Mouse (Mus musculus): Measurements from ENCODE around the gene Trim72.
"Not testable (repeated sequence)": the region's sequence is repeated elsewhere in the genome, so short reads cannot be mapped to it uniquely, and the experiment has no call there.

The Trim72 gene

GRCm38 (mm10) chr7:128009715-128010340 lies 6.1 kb downstream of the Trim72 start:
- DNase-seq, result peak; percentile 15

DNA sequence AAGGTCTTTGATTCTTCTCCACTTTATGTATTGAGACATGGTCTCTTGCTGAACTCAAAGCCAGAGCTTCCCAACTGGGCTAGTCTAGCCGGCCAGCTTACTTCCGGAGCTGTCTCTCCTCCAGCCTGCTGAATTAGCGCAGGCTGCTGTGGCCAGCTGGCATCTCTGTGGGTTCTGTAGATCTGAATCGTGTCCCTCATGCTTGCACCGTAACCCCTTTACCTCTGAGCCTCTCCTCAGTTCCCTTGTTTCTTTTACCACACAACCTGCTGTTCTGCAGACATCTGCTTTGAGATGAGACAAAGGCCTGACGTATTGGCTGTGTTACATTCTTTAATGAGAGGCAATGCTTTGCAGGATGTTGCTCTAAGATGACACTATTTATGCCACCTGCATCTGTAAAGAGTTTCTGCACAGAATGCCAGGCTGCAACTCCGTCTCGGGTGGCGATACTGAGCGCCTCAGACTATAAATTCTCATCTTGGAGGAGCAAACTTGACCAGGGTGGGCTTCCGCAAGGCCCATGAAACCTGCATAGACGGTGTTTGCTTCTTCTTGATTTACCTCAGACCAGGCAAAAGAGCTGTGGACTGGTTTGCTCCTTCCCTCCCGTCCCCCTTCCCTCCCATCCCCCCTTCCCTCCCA lies 8.5 kb downstream of the Trim72 start:
- no peak for DNase-seq

- no peak for DNase-seq
These were observed 9.4 kb downstream of the Trim72 start for GRCm38 (mm10) chr7:128013116-128013515.

DNA sequence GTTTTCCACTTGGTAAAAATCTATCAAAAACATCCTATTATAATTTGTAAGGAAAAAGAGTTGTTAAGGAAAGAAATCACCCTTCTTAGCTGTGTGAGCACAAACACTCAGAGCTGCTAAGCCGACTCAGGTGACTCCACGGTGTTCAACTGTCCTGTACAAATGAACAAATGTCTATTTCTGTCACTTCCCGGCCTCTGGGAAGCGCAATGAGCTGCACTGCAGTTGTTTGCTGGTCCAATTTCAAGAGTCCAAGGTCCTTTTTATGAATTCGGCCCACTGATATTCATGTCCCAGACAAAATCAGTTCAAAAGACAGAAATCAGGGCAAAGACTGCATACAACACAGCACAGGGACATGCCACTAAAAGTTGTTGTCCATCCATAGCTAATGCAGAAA lies 12.4 kb downstream of the Trim72 start:
- DNase-seq, result not testable (repeated sequence)

DNA sequence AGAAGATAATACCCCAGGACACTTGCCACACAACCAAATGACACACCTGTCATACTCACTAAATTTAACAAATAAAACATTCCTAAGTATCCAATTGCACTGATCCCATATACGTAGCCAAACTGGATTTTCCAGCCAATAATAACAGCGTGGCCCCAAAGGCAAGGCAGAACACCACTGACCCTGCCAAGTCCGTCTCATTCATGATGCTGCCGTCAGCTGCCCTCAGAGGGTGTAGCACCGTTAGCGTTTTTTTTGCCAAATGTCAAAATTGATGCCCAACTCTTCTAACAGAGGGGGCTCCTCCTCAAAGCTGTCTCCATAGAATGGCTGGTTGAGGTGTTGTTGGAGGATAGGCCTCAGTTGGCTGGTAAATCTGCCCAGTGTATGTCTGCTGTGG lies 12.9 kb downstream of the Trim72 start:
- DNase-seq, result no peak

DNA sequence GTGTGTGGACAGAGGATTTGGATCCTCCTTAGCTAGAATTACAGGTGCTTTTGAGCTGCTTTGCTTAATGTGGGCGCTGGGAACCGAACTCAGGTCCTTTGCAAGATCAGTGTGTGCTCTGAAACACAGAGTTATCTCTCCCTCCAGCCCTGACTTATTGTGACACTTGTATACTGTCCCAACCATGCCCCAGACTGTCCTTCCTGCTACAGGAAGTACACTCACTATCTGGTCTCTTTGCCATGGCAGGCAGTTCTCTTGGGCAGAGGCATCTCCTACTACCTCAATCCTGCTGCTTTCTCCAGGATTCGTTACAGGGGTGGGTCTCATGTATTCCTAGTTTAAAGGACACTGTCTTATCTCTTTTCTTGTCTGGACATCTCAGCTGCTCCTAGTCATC lies 14.5 kb downstream of the Trim72 start:
- no peak for DNase-seq

DNA sequence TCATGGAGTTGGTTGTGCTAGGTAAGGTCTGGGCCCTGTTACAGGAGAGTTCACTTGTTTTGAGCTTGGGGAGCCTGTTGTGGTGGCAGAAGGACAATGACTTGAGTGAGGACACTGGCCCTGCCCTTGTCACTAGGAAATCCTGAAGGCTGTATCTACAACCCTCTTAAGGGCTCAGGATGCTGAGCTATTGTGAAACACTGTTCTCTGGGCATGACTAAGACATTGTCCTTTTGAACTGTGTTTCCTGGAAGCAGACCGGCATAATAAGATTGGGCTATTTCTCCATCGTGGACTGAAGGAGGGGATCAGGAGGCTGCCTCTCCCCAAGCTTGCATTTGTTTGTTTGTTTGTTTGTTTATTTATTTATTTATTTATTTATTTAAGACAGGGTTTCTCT lies 15.4 kb downstream of the Trim72 start:
- DNase-seq, result no peak

DNA sequence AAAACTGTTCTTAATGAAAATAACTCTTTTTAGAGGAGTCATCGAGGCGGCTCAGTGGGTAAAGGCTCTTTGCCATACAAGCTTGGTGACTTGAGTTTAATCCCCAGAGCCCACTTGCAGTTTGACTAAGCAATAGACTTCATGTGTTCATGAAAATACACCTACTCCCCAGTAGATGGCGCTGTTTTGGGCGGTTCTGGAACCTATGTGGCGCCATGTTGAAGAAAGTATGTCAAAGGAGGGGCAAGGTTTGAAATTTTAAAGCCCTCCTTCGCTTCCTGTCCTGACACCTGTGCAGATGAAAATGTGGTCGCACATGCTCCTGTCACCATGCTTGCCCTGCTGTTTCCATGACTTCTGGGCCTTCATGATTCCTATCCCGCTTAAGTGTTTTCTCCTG lies 19.2 kb downstream of the Trim72 start:
- no peak for DNase-seq

- DNase-seq, result no peak
These were observed 19.8 kb downstream of the Trim72 start for GRCm38 (mm10) chr7:128023565-128023964.

DNA sequence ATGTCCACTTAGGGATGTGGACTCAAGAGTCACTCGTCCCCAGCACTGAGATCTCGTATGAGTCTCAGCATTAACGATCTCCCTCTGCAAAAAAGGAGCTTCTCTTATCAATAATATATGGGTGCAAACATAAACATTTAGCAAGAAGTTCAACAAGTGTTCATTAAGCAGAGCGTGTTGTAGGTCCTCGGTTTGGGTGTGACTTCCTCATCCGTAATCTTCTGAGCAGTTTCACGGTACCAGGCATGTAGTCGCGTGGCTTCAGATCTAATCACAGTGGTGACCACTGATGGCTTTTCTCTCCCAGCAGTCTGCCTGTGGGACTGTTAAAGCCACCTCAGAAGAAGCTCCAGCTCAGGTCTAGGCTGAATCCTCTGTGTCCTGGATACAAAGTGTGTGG lies 20.6 kb downstream of the Trim72 start:
- DNase-seq, result no peak

- no peak for DNase-seq
These were observed 21.2 kb downstream of the Trim72 start for GRCm38 (mm10) chr7:128024932-128025331.

DNA sequence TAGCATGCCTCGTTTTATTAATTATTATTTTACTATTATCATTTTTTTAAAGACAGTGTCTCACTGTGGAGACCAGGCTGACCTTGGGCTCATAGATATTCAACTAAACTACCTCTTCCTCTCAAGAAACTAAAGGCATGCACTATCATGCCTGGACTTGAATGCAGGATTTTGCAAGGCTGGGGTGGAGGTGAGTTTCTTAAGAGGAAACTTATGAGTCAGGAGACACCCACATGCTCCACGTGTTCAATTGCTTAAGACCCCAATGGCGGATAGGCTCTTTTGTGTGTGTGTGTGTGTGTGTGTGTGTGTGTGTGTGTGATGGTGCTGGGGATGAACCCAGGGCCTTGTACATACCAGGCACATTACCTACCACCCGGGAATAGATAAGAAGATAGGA lies 21.6 kb downstream of the Trim72 start:
- no peak for DNase-seq

DNA sequence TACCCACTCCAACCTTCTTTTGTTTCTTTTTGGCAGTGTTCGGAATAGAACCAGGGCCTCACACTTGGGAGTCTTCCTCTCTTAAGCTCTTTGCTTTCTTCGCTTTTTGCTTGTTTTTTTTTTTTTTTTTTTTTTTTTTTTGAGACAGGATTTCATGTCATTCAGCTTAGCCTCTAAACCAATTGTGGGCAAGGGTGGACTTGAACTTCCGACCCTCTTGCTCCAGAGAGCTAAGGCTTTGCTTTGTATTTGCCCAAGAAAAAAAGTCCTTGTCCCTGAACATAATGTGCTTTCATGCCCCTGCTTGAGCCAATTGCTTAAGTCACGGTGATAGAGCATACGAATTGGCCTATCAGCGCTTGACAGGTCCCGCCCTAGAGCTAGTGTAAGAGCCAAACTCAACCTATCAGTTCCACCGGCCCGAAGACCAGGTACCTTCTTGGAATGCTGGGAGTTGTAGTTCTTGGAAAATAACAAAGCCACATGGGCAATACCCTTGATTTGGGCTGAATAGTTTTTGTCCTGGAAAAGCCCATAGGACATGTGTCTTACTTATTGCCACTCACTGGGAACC lies 27.7 kb downstream of the Trim72 start:
- DNase-seq, result peak; percentile 66

GRCm38 (mm10) chr7:128032290-128032988 lies 28.7 kb downstream of the Trim72 start:
- DNase-seq, result no peak

GRCm38 (mm10) chr7:128032989-128033293 lies 29.2 kb downstream of the Trim72 start:
- DNase-seq, result no peak

DNA sequence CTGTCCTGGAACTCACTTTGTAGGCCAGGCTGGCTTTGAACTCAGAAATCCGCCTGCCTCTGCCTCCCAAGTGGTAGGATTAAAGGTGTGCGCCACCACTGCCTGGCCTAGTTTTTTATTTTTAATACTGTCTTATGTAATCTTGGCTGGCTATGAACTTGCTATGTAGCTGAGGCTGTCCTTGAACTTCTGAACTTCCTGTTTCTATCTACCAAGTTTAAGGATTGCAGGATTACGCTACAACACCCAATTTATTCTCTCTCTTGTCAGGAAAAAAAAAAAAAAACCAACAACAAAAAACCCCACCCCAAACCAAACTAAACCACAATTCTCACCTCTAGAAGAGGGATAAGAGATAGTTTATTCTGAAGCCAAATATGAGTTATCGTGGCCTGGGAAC lies 29.9 kb downstream of the Trim72 start:
- no peak for DNase-seq

DNA sequence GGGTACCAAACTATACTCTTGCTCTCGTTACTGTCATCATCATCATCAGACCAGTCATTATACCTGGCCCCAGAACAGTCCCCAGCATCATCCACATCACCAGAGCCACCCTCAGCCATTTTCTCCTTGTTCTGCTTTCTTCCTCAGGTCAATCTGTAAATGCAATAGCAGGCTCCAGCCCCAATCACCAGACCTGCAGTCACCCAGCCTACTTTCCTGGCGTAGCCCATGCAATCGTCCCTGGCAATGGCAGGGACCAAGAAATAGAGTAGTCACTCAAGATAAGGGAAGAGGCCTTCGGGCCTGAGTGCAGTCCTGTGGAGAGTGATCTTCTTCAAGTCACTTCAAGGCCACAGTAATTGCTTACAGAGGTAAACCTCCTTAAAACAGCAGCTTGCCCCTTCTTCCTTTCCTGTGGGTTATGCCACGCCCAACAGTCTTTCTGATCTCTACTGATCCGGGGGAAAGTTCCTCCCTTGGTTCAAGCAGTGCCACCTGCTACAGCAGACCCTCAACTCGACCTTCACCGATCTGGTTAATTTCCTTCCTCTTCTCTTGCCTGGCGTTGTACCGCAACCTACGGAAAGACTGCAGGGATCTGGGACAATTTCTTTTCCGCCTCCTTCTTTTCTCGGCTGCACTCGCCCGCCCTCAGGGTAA lies 38.5 kb downstream of the Trim72 start:
- DNase-seq, result not testable (repeated sequence)

- no peak for DNase-seq
These were observed 40.5 kb downstream of the Trim72 start for GRCm38 (mm10) chr7:128044142-128044785.

DNA sequence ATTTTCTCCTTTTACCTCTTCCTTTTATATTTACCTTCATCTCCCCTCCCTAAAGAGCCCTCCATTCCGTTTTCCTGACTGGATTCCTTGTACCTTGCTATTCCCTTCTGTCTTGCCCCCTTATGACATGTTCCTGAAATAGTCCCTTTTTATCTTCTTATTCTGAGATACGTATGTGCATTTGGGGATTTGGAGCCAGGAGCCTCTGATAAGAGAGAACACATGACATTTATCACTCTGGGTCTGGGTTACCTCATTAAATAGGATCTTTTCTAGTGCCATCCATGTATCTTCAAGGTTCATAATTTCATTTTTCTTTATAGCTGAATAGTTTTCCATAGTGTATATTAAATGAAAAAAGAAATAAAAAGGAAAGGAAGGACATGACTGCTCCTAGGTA lies 41.9 kb downstream of the Trim72 start:
- no peak for DNase-seq

GRCm38 (mm10) chr7:128048819-128049218 lies 45.1 kb downstream of the Trim72 start:
- DNase-seq, result no peak

- DNase-seq, result no peak
These were observed 45.5 kb downstream of the Trim72 start for GRCm38 (mm10) chr7:128049254-128049653.

DNA sequence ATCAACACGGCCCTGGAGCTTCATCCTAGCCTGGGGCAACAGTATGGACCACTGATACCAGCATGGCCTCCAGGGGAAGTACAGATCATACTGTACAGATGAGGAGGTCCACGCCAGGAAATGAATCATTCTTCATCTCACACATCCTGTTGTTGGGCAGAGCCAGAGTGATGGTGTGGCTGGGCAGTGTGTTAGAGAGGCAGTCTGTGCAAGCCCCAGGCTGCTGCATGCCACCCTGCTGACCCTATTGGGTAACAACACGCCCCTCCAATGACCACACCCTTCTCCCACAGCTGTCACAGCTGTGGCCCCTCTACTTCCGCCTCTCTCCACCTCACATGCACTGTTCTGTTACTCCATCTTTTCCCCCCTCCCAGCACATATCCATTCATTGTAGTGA lies 47.0 kb downstream of the Trim72 start:
- DNase-seq, result peak; percentile 20

- DNase-seq, result no peak
These were observed 49.3 kb downstream of the Trim72 start for GRCm38 (mm10) chr7:128053061-128053460.
